Mouse (Mus musculus): Measurements from ENCODE around the gene Cd68.
"Not testable (repeated sequence)": the region's sequence is repeated elsewhere in the genome, so short reads cannot be mapped to it uniquely, and the experiment has no call there.

Gene Cd68

DNA sequence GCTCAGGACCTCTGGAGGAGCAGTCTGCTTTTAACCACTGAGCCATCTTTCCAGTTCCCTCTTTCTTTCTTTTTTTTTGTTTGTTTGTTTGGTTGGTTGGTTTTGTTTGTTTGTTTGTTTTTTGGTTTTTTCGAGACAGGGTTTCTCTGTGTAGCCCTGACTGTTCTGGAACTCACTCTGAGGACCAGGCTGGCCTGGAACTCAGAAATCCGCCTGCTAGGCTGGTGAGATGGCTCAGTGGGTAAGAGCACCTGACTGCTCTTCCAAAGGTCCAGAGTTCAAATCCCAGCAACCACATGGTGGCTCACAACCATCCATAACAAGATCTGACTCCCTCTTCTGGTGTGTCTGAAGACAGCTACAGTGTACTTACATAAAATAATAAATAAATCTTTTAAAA lies 41.6 kb downstream of the Cd68 start:
- DNase-seq (ENCODE audit: low spot score): not testable (repeated sequence)

DNA sequence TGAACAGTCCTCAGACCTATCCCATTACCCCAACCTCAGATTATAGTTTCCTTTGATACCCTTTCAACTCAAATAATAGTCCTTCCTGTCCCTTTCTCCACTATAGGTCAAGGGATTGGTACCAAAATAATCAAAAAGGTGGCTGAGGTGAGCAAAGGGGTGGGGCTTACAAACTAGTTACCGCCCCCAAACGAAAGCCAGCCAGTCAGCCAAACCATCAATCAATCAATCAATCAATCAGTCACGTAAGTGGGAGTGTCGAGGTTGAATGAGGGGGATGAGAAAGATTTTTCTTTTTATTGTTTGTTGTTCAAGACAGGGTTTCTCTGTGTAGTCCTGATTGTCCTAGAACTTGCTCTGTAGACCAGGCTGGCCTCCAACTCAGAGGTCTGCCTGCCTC lies 42.9 kb downstream of the Cd68 start:
- peak; percentile 22 for DNase-seq (ENCODE audit: low spot score)

DNA sequence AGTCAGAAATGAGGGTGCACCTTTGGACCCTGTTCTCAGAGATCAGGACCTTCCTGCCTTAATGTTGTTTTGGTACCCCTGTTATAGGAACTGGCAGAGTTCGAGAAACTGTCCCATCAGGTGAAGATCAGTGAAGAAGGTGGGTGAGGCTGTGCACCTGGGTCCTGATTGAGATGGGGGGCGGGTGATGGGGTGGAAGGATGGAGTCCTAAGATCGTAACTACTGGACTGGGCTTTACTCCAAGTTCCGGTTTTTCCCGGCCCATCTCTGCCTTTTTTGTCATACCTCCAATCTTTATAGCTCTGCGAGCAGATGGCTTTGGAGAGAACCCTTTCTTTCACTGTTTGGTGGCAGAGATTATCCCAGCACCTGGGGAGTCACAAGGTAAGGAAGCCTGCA lies 43.5 kb downstream of the Cd68 start:
- DNase-seq (ENCODE audit: low spot score): peak; percentile 56

DNA sequence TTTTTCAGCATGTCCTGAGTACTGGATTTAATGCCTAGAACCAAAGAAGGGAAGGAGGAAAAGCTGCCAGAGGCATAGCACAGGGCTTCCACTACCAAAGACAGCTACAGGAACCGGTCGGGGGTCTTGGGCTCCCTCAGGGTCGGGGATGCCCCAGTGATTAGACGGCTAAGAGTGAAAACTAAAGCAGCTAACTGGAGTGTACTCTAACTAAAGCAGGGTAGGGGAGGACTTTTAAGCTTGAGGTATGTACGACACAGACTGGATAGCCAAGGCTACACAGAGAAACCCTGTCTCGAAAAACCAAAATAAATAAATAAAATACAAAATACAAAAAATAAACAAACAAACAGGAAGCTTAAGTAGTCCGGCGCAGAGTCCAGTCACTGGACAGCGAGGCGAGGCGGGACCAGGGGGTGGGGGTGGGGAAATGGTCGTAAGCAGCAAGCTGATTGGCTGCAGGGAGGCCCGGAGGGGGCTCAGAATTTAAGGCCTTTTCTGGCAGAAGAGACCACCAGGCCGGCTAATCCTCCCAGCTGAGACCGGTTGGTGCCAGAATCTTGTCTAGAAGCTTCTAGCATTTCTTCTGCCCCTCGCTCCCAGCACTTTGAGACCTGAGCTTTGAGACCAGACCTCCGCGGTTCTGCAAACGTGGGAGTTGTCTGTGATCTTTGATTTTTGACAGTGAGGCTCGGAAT lies 44.2 kb downstream of the Cd68 start, which contains the start of gene Sat2:
Sat2 (plus strand) TSS at position 454 of the 698 bp plus-strand sequence.
- DNase-seq (ENCODE audit: low spot score): peak; percentile 74

DNA sequence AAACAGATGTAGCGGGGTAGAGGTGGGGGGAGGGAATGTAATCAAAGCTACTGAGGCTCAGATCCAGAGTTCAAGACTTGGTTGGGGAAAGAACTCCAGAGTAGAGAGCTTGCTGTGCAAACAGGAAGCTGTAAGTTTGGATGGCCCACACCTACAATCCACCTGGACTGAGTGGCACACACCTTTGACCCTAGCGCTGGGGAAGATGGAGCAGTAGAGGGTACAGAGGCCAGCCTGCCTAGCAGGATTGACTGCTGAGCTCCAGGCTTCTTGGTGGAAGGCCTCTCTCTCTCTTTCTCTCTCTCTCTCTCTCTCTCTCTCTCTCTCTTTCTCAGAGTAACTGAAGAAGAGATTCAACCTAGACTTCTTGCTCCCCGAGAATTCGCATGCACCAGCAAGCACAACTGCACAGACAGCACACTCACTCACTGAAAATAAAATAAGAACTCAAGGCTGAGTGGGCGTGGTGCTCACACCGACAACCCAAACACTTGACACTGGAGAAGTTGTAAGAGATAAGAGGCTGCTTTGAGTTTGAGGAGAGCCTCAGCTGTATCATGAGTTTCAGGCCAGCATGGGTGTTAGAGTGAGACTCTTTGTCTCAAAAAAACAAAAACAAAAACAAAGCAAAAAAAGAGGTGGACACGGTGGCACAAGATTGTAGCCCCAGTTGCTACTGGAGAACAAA lies 45.4 kb downstream of the Cd68 start:
- DNase-seq (ENCODE audit: low spot score): peak; percentile 35

DNA sequence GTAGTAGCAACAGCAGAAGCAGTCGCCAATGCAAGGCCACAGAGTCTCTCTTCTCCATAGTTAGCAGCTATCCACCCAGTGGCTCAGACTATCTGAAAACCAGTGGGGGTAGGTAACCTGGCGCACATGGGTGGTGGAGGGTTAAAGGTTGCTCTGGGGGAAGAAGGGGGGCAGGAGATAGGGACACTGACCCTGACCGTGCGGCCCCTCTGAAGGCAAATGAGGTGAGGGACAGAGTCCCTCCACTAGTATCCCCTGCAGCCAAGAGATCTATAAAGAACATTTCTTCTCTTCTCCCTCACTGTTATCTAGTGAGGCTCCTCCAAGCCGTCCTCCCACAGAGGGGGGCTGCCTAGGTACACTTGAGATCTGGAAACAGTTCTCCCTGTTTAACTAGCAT lies 48.1 kb downstream of the Cd68 start, which contains the start of gene Shbg:
Shbg (minus strand) TSS at position 101 of the 400 bp plus-strand sequence.
- peak; percentile 51 for DNase-seq (ENCODE audit: low spot score)

DNA sequence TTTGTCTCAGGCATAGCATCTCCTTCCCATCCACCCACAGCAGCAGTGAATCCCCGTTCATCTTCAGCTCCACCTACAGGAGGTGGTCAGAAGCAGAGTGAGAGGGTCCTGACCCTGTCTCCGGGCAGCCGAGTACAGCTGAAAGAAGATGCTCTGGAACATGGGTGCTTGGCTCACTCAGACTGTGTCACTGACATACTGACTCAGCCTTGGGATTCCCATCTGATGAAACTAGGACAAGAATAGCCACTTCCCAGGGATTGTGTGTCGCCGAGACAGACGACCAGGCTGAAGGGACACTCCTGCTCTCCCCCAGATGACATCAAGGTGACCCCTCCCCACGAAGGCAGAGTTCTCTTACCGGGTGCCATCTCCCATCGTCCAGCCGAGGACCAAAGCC lies 49.2 kb downstream of the Cd68 start:
- DNase-seq (ENCODE audit: low spot score): no peak

DNA sequence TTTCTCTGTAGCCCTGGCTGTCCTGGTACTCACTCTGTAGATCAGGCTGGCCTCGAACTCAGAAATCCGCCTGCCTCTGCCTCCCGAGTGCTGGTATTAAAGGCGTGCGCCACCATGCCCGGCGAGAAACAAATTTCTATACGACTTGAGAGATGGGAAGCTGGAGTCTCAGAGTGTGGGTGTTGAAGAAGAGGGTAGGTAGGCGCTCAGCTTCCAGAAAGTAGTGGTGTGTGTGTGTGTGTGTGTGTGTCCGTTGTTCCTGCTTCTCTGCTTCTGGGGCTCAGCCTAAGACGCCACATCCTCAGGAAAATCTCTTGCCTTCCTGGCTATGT lies 51.7 kb downstream of the Cd68 start:
- DNase-seq (ENCODE audit: low spot score): not testable (repeated sequence)

Measured in testis, postnatal 10 days (tissue).